Mouse (Mus musculus): ENCODE measurements at regions not wholly inside any gene's neighbourhood (a gene's known extent, or its start where the extent isn't known, plus 50 kb on each side); places are given as distances from the start of the nearest gene placed in this dataset.

GRCm38 (mm10) chr3:70215195-70215594 lies 207.8 kb downstream of the Otol1 start:
- no peak for DNase-seq (ENCODE audit: low spot score)

GRCm38 (mm10) chr3:70216096-70216495 lies 208.7 kb downstream of the Otol1 start:
- DNase-seq (ENCODE audit: low spot score): no peak

DNA sequence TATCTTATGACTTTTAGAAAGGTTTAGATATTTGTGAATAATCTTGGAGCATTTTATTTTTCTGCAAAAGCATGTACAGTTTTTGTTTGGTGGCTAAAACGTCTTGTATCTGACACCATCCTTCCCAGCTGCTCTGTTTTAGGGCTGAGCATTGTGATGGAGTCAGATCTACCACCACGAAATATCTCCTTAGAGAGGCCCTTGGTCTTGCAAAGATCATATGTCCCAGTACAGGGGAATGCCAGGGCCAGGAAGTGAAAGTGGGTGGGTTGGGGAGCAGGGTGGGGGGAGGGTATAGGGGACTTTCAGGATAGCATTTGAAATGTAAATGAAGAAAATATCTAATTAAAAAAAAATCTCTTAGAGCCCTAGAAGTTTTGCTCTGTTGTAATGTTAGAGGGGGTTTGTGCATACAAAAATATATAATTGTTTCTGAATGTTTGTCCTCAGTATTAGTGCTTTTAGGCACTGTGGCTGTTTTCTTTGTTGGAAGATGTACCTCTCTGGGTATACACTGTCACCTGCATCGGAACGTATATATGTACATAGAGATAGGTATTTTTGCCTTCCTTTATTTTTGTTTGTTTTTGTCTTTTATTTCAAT lies 211.4 kb downstream of the Otol1 start:
- DNase-seq (ENCODE audit: low spot score): no peak

- no peak for DNase-seq (ENCODE audit: low spot score)
Measured at GRCm38 (mm10) chr3:70223443-70224065, 216.1 kb downstream of the Otol1 start.

DNA sequence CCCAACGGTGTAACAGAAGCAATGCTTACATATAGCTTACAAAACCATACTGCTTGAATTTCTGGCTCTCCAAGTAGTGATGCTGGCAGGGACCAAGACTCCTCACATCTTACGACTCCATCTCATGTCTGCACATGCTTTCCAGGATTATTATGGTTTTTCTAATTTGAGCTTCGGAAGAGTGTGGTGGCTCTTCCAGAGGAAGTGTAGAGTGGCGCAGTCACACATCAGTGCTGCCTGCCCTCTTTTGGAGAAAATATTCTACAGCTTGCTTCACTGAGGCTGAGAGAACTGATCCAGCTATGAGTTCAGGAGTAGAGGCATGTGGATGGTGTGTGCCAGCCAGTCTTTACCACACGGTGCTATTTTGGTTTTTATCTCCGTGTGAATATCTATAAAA lies 217.4 kb downstream of the Otol1 start:
- DNase-seq (ENCODE audit: low spot score): no peak

- DNase-seq (ENCODE audit: low spot score): no peak
Measured at GRCm38 (mm10) chr3:70227165-70227564, 219.8 kb downstream of the Otol1 start.

DNA sequence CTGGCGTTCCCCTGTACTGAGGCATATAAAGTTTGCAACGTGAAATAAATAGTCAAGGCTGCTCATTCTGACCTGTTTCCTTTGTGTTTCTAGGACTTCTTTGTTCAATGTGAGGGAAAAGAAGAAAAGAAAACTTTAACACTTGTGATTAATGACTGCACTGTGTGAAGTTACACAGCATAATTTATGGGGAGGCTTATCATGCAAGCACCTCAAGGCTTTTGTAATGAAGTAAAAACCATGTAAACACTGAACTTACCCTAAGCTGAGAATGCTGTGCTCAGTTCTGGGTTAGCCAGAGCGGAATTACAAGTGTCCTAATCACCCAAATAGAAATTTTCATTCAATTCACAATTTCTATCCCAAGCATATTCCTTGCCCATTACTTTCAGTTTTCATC lies 241.2 kb downstream of the Otol1 start:
- DNase-seq (ENCODE audit: low spot score): no peak

- no peak for DNase-seq (ENCODE audit: low spot score)
Measured at GRCm38 (mm10) chr3:70249922-70250321, 242.5 kb downstream of the Otol1 start.

- no peak for DNase-seq (ENCODE audit: low spot score)
Measured at GRCm38 (mm10) chr3:70250733-70251132, 243.3 kb downstream of the Otol1 start.

DNA sequence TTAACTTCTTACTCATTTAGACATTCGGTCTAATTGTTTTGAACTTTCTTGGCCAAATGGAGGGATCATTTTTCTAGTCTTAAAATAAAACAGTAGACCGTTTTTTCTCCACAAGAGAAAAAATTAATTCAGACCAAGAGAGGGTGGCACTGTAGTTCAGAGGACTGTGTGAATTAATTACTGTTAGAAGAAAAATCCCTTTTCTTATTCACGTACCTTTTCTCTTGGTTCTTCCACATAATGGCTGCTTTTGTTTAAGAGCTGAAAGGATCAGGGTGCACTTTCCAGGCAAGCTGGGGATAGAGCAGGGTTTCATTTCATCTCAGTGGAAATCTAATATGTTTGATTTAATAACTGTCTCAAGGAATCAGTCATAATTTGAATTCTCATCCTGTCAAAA lies 255.9 kb downstream of the Otol1 start:
- no peak for DNase-seq (ENCODE audit: low spot score)

GRCm38 (mm10) chr3:70288590-70289388 lies 281.4 kb downstream of the Otol1 start:
- no peak for DNase-seq (ENCODE audit: low spot score)

- no peak for DNase-seq (ENCODE audit: low spot score)
Measured at GRCm38 (mm10) chr3:70307556-70307955, 300.1 kb downstream of the Otol1 start.

- DNase-seq (ENCODE audit: low spot score): no peak
Measured at GRCm38 (mm10) chr3:70308061-70308461, 300.6 kb downstream of the Otol1 start.

DNA sequence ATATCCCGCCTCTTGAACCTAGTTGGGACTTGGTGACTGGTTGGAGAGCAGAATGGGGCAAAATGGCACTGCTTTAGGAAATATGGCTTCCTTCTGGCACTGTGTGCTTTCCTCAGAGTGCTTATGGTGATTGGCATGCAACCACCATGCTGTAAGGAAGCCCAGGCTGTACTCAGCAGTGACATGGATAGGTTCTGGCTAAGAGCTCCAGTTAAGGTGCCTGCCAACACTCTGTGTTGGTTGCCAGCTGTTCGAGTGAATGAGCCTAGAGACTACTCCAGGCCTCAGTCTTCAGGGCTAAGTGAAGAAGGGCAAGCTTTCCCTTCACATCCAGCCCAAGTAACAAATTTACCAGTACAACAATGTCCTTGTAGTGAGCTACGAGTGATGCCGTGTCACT lies 301.9 kb downstream of the Otol1 start:
- no peak for DNase-seq (ENCODE audit: low spot score)

GRCm38 (mm10) chr3:70311055-70311454 lies 303.6 kb downstream of the Otol1 start:
- DNase-seq (ENCODE audit: low spot score): no peak

- DNase-seq (ENCODE audit: low spot score): no peak
Measured at GRCm38 (mm10) chr3:70312034-70312433, 304.6 kb downstream of the Otol1 start.

GRCm38 (mm10) chr3:70313119-70313868 lies 305.9 kb downstream of the Otol1 start:
- DNase-seq (ENCODE audit: low spot score): no peak

- no peak for DNase-seq (ENCODE audit: low spot score)
Measured at GRCm38 (mm10) chr3:70314239-70314638, 306.8 kb downstream of the Otol1 start.

DNA sequence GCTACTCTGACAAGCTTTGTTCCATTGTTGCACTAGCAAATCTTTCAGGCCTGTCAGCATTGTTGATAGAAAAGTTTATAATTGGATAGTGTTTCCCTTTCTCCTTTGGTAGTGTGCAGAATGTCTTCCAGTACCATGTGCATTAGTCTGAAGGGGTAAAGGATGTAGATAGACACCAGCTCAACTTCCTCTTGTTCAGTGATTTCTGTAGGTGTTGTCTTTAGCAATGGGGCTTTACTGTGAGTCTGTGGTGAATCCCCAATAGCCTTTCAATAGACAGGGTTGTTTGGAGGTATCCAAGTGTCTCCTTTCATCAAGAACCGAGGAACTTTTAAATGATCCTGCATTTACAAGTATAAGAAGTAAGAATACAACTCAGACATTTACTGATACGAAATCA lies 311.0 kb downstream of the Otol1 start:
- DNase-seq (ENCODE audit: low spot score): no peak

- no peak for DNase-seq (ENCODE audit: low spot score)
Measured at GRCm38 (mm10) chr3:70319139-70319538, 311.7 kb downstream of the Otol1 start.

GRCm38 (mm10) chr3:70321161-70321657 lies 313.8 kb downstream of the Otol1 start:
- DNase-seq (ENCODE audit: low spot score): no peak

DNA sequence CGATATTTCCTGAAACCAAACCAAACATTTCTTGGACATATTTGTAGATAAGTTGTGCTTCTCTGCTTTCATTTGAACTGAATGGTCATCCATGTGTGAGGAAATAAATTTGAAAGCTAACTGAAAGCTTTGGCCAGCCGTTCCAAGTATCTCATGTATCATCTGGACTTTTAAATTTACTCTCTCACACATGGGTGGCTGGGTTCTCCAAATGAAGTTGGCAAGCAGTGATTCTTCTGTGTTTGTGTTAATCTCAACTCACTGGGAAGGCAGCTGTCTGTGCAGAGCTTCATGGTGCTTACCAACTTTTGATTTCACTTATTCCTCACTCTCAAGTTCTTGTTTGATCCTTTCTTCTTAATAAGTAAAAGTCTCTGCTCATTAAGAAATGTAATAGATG lies 317.3 kb downstream of the Otol1 start:
- DNase-seq (ENCODE audit: low spot score): no peak

All from ovary, postnatal 14 days (tissue).